Mouse (Mus musculus) embryonic stem cell, embryonic (primary cell): ENCODE results near the gene Olfr159.

ENCODE experiments used
- CTCF ChIA-PET, 4 experiments: fragments of 300-600 bp in 2 of 4; fragments of 350-600 bp in 2 of 4; sonication (Branson Sonifier 250); formaldehyde crosslinking; loops; one replicate each; lab custom pipeline; 2022; ENCODE audit warnings: inconsistent platforms in 2 of 4; lab: Charles Lee
- POLR2A ChIA-PET, 4 experiments: fragments of 300-600 bp in 2 of 4; fragments of 350-600 bp in 2 of 4; sonication (Branson Sonifier 250); formaldehyde crosslinking; loops; one replicate each; lab custom pipeline; 2022; ENCODE audit warnings: antibody characterized with exemption in 4 of 4, inconsistent platforms in 1 of 4; lab: Charles Lee

The Olfr159 gene

DNA sequence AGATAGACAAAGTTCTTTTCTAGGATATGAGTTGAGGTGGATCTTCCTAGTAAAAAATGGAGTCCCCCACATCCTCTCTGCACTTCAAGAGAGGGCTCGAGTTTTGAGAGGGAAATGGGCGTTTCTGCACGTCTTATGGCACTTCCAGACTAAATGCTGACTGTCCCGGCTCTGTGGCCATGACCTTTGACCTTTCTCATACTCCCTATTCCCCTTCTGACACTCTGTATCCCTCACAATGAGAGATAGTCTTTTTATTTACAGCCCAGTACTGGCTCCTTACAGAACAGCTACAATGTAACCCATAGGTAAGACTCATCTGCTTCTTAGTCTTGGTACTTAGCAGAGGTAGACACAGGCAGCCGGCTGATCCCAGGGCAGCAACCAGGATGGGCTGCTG is 29.3 kb downstream of the Olfr159 start:
- ChIA-PET POLR2A (interaction anchor here in 1 of 4 experiments (0.9 to 1.1 kb wide), 3 partner anchors 9 to 43 kb away, joined by 3 read pairs; no protein-coding TSS in a partner anchor), CTCF (interaction anchor here in 3 of 4 experiments (1.0 to 2.0 kb wide), 6 partner anchors 16 to 184 kb away, joined by 3 to 7 read pairs (median 4); no protein-coding TSS in a partner anchor)

DNA sequence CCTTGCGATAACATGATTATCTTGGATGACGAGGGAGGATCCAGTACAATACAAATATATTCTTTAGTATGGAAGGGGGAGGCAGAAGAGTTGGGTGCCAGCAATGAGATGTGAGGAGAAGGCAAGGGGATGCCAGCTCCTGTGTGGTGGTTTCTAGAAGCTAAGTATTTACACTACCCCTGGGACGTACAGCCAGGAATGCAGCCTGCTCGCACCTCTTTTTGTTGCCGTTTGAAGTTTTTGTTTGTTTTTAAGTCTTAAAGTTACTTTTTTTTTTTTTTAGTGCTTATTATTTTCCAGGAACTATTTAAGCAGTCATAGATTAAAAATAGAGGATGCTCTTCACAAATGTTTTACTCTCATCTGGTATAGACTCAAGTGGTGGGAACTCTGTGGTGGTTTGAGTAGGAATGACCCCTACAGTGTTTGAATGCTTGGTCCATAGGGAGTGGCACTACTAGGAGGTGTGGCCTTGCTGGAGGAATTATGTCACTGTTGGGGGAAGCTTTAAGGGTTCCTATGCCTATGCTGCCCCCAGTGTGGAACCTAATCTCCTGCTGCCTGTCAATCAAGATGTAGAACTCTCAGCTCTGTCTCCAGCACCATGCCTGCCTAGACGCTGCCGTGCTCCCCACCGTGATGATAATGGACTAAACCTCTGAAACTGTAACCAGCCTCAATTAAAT is 31.7 kb downstream of the Olfr159 start:
- POLR2A ChIA-PET: interaction anchor here in 3 of 4 experiments (0.6 to 1.8 kb wide), 4 partner anchors 8 to 113 kb away, joined by 3 to 5 read pairs (median 4); partner anchors contain the start of gene Hrct1 (in 1 of the 3)
- CTCF ChIA-PET: interaction anchor here in 2 of 4 experiments (0.5 to 1.2 kb wide), 2 partner anchors 21 kb away, joined by 3 to 6 read pairs; no protein-coding TSS in a partner anchor

GRCm38 (mm10) chr4:43737144-43737543 is 33.7 kb downstream of the Olfr159 start:
- POLR2A ChIA-PET: interaction anchor here in 1 of 4 experiments (0.6 kb wide), 1 partner anchor 23 kb away, joined by 3 read pairs; no protein-coding TSS in a partner anchor
- CTCF ChIA-PET: interaction anchor here in 3 of 4 experiments (1.0 to 1.5 kb wide), 5 partner anchors 23 to 210 kb away, joined by 3 read pairs; no protein-coding TSS in a partner anchor

DNA sequence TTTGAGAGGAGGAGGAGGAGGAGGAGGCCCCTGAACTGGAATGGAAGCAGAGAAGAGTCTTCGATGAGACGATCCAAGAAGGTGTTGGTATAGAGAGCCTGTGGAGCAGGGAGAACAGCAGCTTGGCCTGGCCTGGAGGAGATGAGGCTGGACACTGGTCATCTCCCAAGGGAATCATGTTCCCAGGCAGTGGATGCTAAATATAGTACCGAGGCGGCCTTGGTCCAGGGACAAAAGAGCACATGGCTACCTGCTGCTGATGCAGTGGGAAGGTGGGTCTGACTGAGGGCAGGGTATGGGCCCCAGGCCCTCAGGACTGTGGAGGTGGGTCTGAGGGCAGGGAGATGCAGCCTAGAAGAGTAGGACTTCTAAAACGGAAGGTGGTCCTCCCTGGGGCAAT is 37.6 kb downstream of the Olfr159 start:
- POLR2A ChIA-PET: interaction anchor here in 2 of 4 experiments (0.6 to 0.9 kb wide), 2 partner anchors 8 to 1257 kb away, joined by 3 read pairs; no protein-coding TSS in a partner anchor
- CTCF ChIA-PET: interaction anchor here in 2 of 4 experiments (0.7 to 1.3 kb wide), 2 partner anchors 13 to 1773 kb away, joined by 4 to 5 read pairs; no protein-coding TSS in a partner anchor

DNA sequence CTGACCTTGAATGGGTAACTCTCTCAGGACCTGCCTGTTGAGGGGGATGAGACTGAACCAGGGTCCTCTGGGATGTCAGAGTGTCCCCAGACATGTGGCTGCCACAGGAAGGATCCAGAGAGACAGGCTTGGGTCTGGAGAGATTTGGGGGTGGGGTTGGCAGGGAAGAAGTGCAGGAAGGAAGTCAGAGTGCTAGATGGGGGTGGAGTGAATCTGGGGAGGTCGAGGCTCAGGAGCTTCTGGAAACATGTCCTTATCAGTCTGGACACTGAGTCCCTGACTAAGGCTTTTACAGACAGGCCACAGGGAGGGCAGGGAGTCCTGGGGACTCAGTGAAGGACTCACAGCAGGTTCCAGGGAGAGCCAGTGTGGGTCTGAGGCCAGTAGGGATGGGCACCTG is 38.6 kb downstream of the Olfr159 start:
- POLR2A ChIA-PET: interaction anchor here in 2 of 4 experiments (0.7 to 1.6 kb wide), 6 partner anchors 8 to 380 kb away, joined by 3 read pairs; no protein-coding TSS in a partner anchor
- CTCF ChIA-PET: interaction anchor here (0.6 to 2.1 kb wide), 9 partner anchors 11 to 194 kb away, joined by 3 to 11 read pairs (median 5); no protein-coding TSS in a partner anchor

- CTCF ChIA-PET: interaction anchor here (0.5 to 2.1 kb wide), 39 partner anchors 10 to 939 kb away, joined by 3 to 16 read pairs (median 4); partner anchors contain the start of gene Arhgef39 (in 1 of the 4)
- POLR2A ChIA-PET: interaction anchor here in 3 of 4 experiments (0.7 to 1.6 kb wide), 8 partner anchors 9 to 150 kb away, joined by 3 to 5 read pairs (median 3); no protein-coding TSS in a partner anchor
Observed at GRCm38 (mm10) chr4:43730750-43731297, 40.0 kb downstream of the Olfr159 start.

GRCm38 (mm10) chr4:43729794-43730550 is 40.8 kb downstream of the Olfr159 start, which contains the start of gene Spaar:
Gene Spaar (plus strand): TSS chr4:43730034.
- POLR2A ChIA-PET: interaction anchor here in 2 of 4 experiments (0.6 to 1.2 kb wide), 2 partner anchors 10 to 732 kb away, joined by 3 to 4 read pairs; no protein-coding TSS in a partner anchor

DNA sequence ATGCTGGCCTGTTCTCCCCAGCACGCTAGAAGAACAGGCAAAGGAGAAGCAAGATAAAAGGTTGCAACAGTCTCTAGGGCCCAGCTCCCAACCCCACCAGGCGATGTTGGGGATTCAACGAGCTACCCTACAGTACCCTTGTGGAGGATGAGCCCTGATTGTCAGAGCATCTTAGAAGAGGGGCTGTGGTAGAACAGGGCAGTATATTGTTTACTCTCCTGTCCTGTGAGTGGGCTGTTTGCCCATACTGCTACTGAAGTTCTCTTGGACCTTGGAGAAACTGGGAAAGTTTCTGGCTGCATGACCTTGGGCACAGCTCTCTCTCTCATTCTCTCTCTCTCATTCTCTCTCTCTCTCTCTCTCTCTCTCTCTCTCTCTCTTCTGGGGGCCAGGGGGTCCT is 41.7 kb downstream of the Olfr159 start:
- ChIA-PET CTCF (interaction anchor here in 3 of 4 experiments (0.6 to 2.6 kb wide), 9 partner anchors 16 to 197 kb away, joined by 3 to 14 read pairs (median 4); partner anchors contain the start of gene Olfr71 (in 1 of the 3)), POLR2A (interaction anchor here in 1 of 4 experiments (2.3 kb wide), 1 partner anchor 13 kb away, joined by 8 read pairs; no protein-coding TSS in a partner anchor)

More at GRCm38 (mm10) chr4:43729794-43730550, 40.8 kb downstream of the Olfr159 start, which contains the start of gene Spaar:
- CTCF ChIA-PET: interaction anchor here (0.5 to 2.1 kb wide), 24 partner anchors 9 to 940 kb away, joined by 3 to 16 read pairs (median 4); partner anchors contain the start of gene Arhgef39 (in 1 of the 4)

DNA sequence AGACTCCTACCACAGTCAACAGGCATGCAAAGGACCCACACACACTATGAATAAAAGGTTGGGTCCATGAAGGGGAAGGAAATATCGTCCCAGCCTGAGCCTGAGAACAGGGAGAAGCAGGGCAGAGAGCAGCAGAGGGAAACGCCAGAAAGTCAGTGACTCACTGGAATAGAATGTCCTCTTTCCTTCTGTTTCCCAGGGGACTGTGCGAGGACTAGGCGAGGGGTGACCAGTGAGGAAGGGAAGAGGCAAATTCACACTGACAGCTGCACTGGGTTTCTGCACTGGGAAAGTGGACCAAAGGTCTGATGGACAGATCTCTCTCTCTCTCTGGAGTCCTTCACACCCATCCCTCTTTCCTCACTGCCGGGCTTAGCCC is 42.2 kb downstream of the Olfr159 start:
- CTCF ChIA-PET: interaction anchor here (0.6 to 2.6 kb wide), 11 partner anchors 17 to 707 kb away, joined by 3 to 10 read pairs (median 3); partner anchors contain the start of genes Gba2 (in 1 of the 4) and Rgp1 (in 1 of the 4)
- POLR2A ChIA-PET: interaction anchor here in 2 of 4 experiments (1.0 to 2.3 kb wide), 2 partner anchors 14 to 132 kb away, joined by 3 to 8 read pairs; no protein-coding TSS in a partner anchor

GRCm38 (mm10) chr4:43727718-43728575 is 42.9 kb downstream of the Olfr159 start:
- POLR2A ChIA-PET: interaction anchor here in 2 of 4 experiments (1.0 to 2.3 kb wide), 3 partner anchors 15 to 133 kb away, joined by 3 to 8 read pairs (median 4); no protein-coding TSS in a partner anchor
- CTCF ChIA-PET: interaction anchor here (0.6 to 2.6 kb wide), 10 partner anchors 32 to 707 kb away, joined by 3 to 10 read pairs (median 3); partner anchors contain the start of genes Gba2 (in 1 of the 4) and Rgp1 (in 1 of the 4)

DNA sequence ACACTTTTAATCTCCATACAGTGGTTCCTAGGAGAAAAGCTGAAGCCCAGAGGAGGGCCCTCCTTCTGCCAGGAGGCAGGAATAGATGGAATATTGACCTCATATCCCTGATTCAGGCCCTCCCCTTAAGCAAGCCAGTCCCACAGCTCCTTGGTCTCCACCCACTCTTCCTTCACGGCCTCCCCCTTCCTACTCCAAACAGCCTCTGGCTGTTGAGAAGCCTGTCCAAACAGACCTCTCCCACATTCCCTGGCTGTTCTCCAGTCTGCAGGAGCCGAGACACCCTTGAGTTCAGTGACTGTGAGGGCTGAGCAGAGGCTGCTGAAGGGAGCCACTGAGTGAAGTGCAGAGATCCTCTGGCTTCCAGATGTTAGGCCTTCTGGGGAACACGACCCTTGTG is 43.8 kb downstream of the Olfr159 start, which contains the start of gene Hrct1:
Gene Hrct1, plus strand, starts transcription at position 194 of the 400 bp plus-strand sequence.
- ChIA-PET CTCF (interaction anchor here (0.5 to 2.6 kb wide), 10 partner anchors 34 to 1237 kb away, joined by 3 to 10 read pairs (median 4); no protein-coding TSS in a partner anchor), POLR2A (interaction anchor here in 2 of 4 experiments (0.8 to 2.3 kb wide), 5 partner anchors 13 to 285 kb away, joined by 3 to 8 read pairs (median 4); no protein-coding TSS in a partner anchor)

DNA sequence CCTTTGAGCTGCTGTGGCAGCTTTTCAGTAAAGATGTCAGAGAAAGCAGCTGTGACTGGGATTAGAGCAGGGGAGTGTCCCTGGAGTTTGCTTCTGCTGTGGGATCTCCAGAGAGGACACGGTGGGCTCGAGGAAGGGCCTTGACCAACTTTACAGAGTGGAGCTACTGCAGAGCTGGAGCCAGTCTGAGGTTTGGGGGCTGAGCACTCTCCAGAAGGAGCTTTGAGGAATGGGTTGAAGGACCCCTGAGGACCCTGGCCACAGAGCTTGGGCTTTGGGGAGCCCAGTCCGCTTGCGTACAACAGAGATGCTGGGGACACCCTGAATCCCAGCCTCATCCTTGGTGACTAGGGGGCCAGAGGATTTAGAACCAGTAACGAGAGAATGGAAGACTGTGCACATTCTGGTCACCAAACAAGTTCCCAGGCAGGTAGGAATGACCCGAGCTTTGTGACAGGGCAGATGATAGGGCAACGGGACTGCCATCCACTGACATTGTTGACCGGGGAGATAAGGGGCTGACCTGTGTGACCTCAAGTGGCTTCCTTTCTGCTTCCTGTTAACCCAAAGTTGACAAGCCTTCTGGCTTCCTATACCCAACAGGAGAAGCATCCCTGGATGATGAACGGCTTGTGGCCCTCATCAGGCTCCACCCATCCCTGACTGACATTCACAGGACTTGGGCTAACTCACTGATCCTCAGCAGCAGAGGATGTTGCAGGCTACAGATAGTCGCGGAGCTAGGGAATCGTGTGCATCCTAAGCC is 44.4 kb downstream of the Olfr159 start:
- ChIA-PET POLR2A (interaction anchor here in 3 of 4 experiments (0.6 to 1.6 kb wide), 7 partner anchors 13 to 286 kb away, joined by 3 to 5 read pairs (median 4); no protein-coding TSS in a partner anchor), CTCF (interaction anchor here (0.5 to 2.6 kb wide), 15 partner anchors 12 to 1238 kb away, joined by 3 to 10 read pairs (median 4); no protein-coding TSS in a partner anchor)

DNA sequence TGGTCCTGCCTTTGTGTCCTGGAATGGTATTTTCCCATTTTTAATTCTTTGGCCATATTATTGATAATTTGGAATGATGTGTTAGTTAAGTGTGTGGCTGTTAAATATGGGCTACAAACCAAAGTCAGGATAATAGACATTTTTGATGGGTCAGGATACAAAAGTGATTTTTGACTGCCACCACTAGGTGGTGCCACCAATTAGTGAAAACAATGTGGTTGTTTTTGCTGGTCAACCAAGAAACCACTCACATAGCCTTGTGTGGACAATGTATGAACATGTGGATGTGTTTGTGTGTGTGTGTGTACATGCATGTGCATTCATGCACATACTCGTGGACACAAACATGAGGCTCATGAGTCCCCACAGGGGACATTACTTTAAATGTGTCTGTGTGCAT is 46.0 kb downstream of the Olfr159 start:
- CTCF ChIA-PET: interaction anchor here in 2 of 4 experiments (0.8 to 1.2 kb wide), 3 partner anchors 11 to 201 kb away, joined by 3 to 5 read pairs (median 3); no protein-coding TSS in a partner anchor
- POLR2A ChIA-PET: no interaction called here

DNA sequence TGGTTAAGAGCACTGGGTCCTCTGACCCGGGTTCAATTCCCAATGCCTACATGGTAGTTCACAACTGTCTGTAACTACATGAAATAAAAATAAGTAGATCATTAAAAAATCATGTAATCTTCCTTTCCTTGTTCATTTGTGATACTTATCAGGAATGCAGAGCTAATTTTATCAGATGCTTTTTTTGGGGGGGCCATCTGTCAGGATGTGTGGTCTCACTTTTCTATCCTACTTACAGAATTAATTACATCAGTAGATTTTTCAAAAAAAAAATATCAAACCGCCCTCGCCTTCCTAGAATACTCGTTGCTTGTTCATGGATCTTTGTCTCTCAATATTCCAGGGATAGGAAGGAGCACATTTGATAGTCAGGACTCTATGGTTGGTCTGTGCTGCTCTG is 48.6 kb downstream of the Olfr159 start:
- CTCF ChIA-PET: interaction anchor here in 3 of 4 experiments (0.6 to 1.4 kb wide), 3 partner anchors 10 to 402 kb away, joined by 4 to 6 read pairs (median 6); no protein-coding TSS in a partner anchor
- POLR2A ChIA-PET: interaction anchor here in 1 of 4 experiments (0.6 to 1.8 kb wide), 2 partner anchors 9 to 55 kb away, joined by 3 to 5 read pairs; no protein-coding TSS in a partner anchor
